Mouse (Mus musculus) small intestine, adult 2 months (tissue): Measurements from ENCODE around the gene Fhad1.

Experiments
- CTCF ChIP-seq: fragments of 200-500 bp; IDR thresholded peaks from 2 replicates; pipeline ENCODE4 v1.5.1; 2012; ENCODE audit warnings: low read depth, mild to moderate bottlenecking, control low read depth, inconsistent platforms, low read length, moderate library complexity, mixed read lengths; ENCODE audit not compliant: insufficient replicate concordance, insufficient read length; ENCODE audit errors: extremely low read depth
- POLR2A ChIP-seq: fragments of 200-500 bp; IDR thresholded peaks from 2 replicates; pipeline ENCODE4 v1.6.1; 2012; ENCODE audit warnings: low read depth, mild to moderate bottlenecking, control low read depth, inconsistent platforms, low read length, moderate library complexity

GRCm38 (mm10) chr4:142000581-142000980 lies 14.3 kb downstream of the Fhad1 start:
- TF ChIP-seq CTCF (no peak), POLR2A (no peak)
